Mouse (Mus musculus) megakaryocyte, embryonic 14.5 days (primary cell): ENCODE data around the gene Chid1. TPM values are rescaled to one million over a fixed set of nuclear protein-coding genes. Genes with fewer than 3 reads are reported as not detected.

Experiments
- H3K27me3 ChIP-seq: replicated peaks from 2 replicates; pipeline ENCODE3; 2012; ENCODE audit warnings: inconsistent platforms
- H3K36me3 ChIP-seq: replicated peaks from 2 replicates; pipeline ENCODE3; 2012; ENCODE audit warnings: low read length, inconsistent platforms, mixed read lengths
- H3K4me1 ChIP-seq: 2 replicates; pipeline ENCODE4 v1.6.1; 2012; ENCODE audit warnings: inconsistent platforms
- H3K4me3 ChIP-seq: replicated peaks from 2 replicates; pipeline ENCODE3; 2012; ENCODE audit warnings: moderate library complexity, mild to moderate bottlenecking, inconsistent platforms
- H3K9me3 ChIP-seq: 2 replicates; pipeline ENCODE4 v1.6.1; 2012; ENCODE audit warnings: inconsistent platforms
- FLI1 ChIP-seq: IDR thresholded peaks from 2 replicates; pipeline ENCODE4 v1.6.1; 2012; ENCODE audit warnings: low read length, inconsistent platforms, mixed read lengths
- GATA1 ChIP-seq: IDR thresholded peaks from 3 replicates; pipeline ENCODE4 v1.6.1; 2012; ENCODE audit warnings: mixed read lengths, low read length, inconsistent platforms, borderline replicate concordance
- polyA plus RNA-seq: library from polyadenylated mRNA; stranded (reverse); fragments of >175 nt; gene quantifications from 2 replicates; pipeline ENCODE4 v1.2.3, GENCODE M21; 2012; ENCODE audit warnings: low replicate concordance; ENCODE audit not compliant: insufficient read depth

Gene Chid1
- polyA plus RNA-seq, 1 experiment: 49.7 TPM

GRCm38 (mm10) chr7:141477578-141478269, 61.9 kb downstream of the Chid1 start:
- TF ChIP-seq GATA1: no peak
- TF ChIP-seq FLI1: no peak
- Histone ChIP-seq H3K9me3 (no peaks in the 10 kb centered on the region), H3K4me1 (peaks cover 85% of the 10 kb centered on the region), H3K4me3 (peak overlapping the region; percentile 97), H3K36me3 (peaks cover 36% of the 10 kb centered on the region), H3K27me3 (no peaks in the 10 kb centered on the region)

- peaks cover 36% of the 10 kb centered on the region for H3K36me3 ChIP-seq
- H3K4me3 ChIP-seq: peak overlapping the region; percentile 97
- TF ChIP-seq FLI1 (no peak), GATA1 (no peak)
- no peaks in the 10 kb centered on the region for H3K27me3 ChIP-seq
- H3K4me1 ChIP-seq: peaks cover 85% of the 10 kb centered on the region
- H3K9me3 ChIP-seq: no peaks in the 10 kb centered on the region
Measured at GRCm38 (mm10) chr7:141476981-141477370, 62.7 kb downstream of the Chid1 start.

- H3K36me3 ChIP-seq: peaks cover 35% of the 10 kb centered on the region
- no peaks in the 10 kb centered on the region for H3K27me3 ChIP-seq
- H3K4me1 ChIP-seq: peaks cover 83% of the 10 kb centered on the region
- H3K4me3 ChIP-seq: peak overlapping the region; percentile 97
- no peak for TF ChIP-seq GATA1
- no peak for TF ChIP-seq FLI1
- H3K9me3 ChIP-seq: no peaks in the 10 kb centered on the region
Measured at GRCm38 (mm10) chr7:141476226-141476980, 63.3 kb downstream of the Chid1 start.

GRCm38 (mm10) chr7:141475805-141476158, 63.9 kb downstream of the Chid1 start:
- TF ChIP-seq FLI1: no peak
- no peak for TF ChIP-seq GATA1
- H3K9me3 ChIP-seq: no peaks in the 10 kb centered on the region
- no peaks in the 10 kb centered on the region for H3K27me3 ChIP-seq
- H3K4me3 ChIP-seq: peak overlapping the region; percentile 97
- peaks cover 36% of the 10 kb centered on the region for H3K36me3 ChIP-seq
- peaks cover 83% of the 10 kb centered on the region for H3K4me1 ChIP-seq

GRCm38 (mm10) chr7:141475011-141475804, 64.4 kb downstream of the Chid1 start, which contains the start of the genes Polr2l and Tspan4:
TSS of gene Polr2l (minus strand) at chr7:141475132.
TSS of gene Tspan4 (plus strand) at chr7:141475240.
- Histone ChIP-seq H3K4me1 (peaks cover 83% of the 10 kb centered on the region), H3K27me3 (no peaks in the 10 kb centered on the region), H3K36me3 (peaks cover 41% of the 10 kb centered on the region), H3K9me3 (no peaks in the 10 kb centered on the region), H3K4me3 (peak within 1 kb of the TSS; percentile 97)
- TF ChIP-seq FLI1 (no peak), GATA1 (no peak)

GRCm38 (mm10) chr7:141474160-141474559, 65.5 kb downstream of the Chid1 start:
- Histone ChIP-seq H3K9me3 (no peaks in the 10 kb centered on the region), H3K4me1 (peaks cover 84% of the 10 kb centered on the region), H3K4me3 (peak overlapping the region; percentile 97), H3K36me3 (peaks cover 44% of the 10 kb centered on the region), H3K27me3 (no peaks in the 10 kb centered on the region)
- no peak for TF ChIP-seq GATA1
- TF ChIP-seq FLI1: no peak

- Histone ChIP-seq H3K4me3 (peak overlapping the region; percentile 59), H3K9me3 (no peaks in the 10 kb centered on the region), H3K27me3 (no peaks in the 10 kb centered on the region), H3K4me1 (peaks cover 87% of the 10 kb centered on the region), H3K36me3 (peaks cover 44% of the 10 kb centered on the region)
- no peak for TF ChIP-seq FLI1
- no peak for TF ChIP-seq GATA1
Measured at GRCm38 (mm10) chr7:141472763-141473162, 66.9 kb downstream of the Chid1 start.

GRCm38 (mm10) chr7:141472226-141472625, 67.4 kb downstream of the Chid1 start:
- TF ChIP-seq GATA1: no peak
- no peak for TF ChIP-seq FLI1
- Histone ChIP-seq H3K4me3 (no peak overlapping the region), H3K27me3 (no peaks in the 10 kb centered on the region), H3K36me3 (peaks cover 44% of the 10 kb centered on the region), H3K4me1 (peaks cover 83% of the 10 kb centered on the region), H3K9me3 (no peaks in the 10 kb centered on the region)

- peak overlapping the region; percentile 46 for H3K4me3 ChIP-seq
- peaks cover 82% of the 10 kb centered on the region for H3K4me1 ChIP-seq
- no peaks in the 10 kb centered on the region for H3K27me3 ChIP-seq
- peaks cover 44% of the 10 kb centered on the region for H3K36me3 ChIP-seq
- TF ChIP-seq FLI1 (no peak), GATA1 (no peak)
- no peaks in the 10 kb centered on the region for H3K9me3 ChIP-seq
Measured at GRCm38 (mm10) chr7:141471236-141471635, 68.4 kb downstream of the Chid1 start.
